ENCODE assay signal across 23 mouse cellular contexts in the genomic region with DNA sequence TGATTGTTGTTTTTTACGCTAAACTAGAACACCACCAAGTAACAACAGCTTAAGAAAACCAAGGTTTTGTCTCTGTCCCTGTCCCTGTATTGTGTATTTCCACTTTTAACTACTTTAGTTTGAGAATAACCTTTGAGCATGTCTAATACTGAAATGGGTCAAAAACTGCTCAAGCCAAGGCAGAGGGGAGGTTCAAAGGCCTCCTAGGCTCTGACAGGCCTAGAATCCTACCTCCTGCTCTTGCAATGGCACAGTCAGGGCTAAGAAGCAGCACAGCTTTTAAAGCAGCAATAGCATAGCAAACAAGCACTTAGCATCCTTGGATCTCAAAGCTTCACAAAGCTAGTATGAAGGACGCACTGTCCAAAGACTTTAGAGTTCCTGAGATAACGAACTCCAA. TPM values are rescaled to one million over a fixed set of nuclear protein-coding genes. Genes with fewer than 3 reads are reported as not detected.
DNase-seq lines count a peak whose midpoint lies in the region; ATAC-seq and TF ChIP-seq lines count a peak whose summit lies in the region.
"Had no signal": no experiment of that assay in that cellular context is flagged by ENCODE, and none has a peak within 500 bp of the region (broad histone marks: within the 10 kb centered on the region; RNA-seq: fewer than 3 reads in every experiment).

No protein-coding gene starts in this region.

- no peak for TF ChIP-seq EP300 in liver, embryonic 14.5 days (IDR thresholded peaks at IDR 0.05; ENCODE audit: low read depth)

- H3K27ac ChIP-seq in kidney, adult 2 months (ENCODE audit: insufficient read depth, low read depth, low read length) = no peak overlapping the region
- no peak overlapping the region for H3K27ac ChIP-seq in kidney, embryonic 16.5 days (ENCODE audit: low read length)
- H3K27ac ChIP-seq in midbrain, embryonic 11.5 days (ENCODE audit: low read depth, low read length) = no peak overlapping the region
- H3K27ac ChIP-seq in midbrain, postnatal 0 days (ENCODE audit: low read depth, low read length) = no peak overlapping the region
- no peak overlapping the region for H3K27ac ChIP-seq in liver, embryonic 14.5 days
- H3K27ac ChIP-seq: forebrain, embryonic 12.5 days; heart, embryonic 13.5 days; hindbrain, embryonic 15.5 days; kidney, postnatal 0 days; liver, embryonic 15.5 days; neural tube, embryonic 13.5 days had no signal

- no peaks in the 10 kb centered on the region for H3K9me3 ChIP-seq in kidney, embryonic 16.5 days (ENCODE audit: low read length)
- no peaks in the 10 kb centered on the region for H3K9me3 ChIP-seq in midbrain, embryonic 11.5 days (ENCODE audit: control insufficient read depth, low read length)
- no peaks in the 10 kb centered on the region for H3K9me3 ChIP-seq in midbrain, postnatal 0 days (ENCODE audit: low read length)
- H3K9me3 ChIP-seq in liver, embryonic 14.5 days (ENCODE audit: control insufficient read depth, low read length) = no peaks in the 10 kb centered on the region
- H3K9me3 ChIP-seq: forebrain, embryonic 12.5 days; heart, embryonic 13.5 days; hindbrain, embryonic 15.5 days; liver, embryonic 15.5 days; neural tube, embryonic 13.5 days had no signal

- peaks cover 21% of the 10 kb centered on the region for H3K36me3 ChIP-seq in kidney, adult 2 months (ENCODE audit: control insufficient read depth, insufficient read depth, low read length)
- peaks cover 43% of the 10 kb centered on the region for H3K36me3 ChIP-seq in kidney, embryonic 16.5 days (ENCODE audit: insufficient read depth, low read length)
- H3K36me3 ChIP-seq in midbrain, embryonic 11.5 days (ENCODE audit: control insufficient read depth, insufficient read depth, low read length) = peaks cover 11% of the 10 kb centered on the region
- peaks cover 13% of the 10 kb centered on the region; the same call in 1 of the 2 replicates for H3K36me3 ChIP-seq in midbrain, postnatal 0 days (ENCODE audit: insufficient read depth, low read length)
- peaks cover 53% of the 10 kb centered on the region for H3K36me3 ChIP-seq in liver, embryonic 14.5 days (replicated peaks; ENCODE audit: control insufficient read depth, insufficient read depth, low read depth)

- H3K9ac ChIP-seq in kidney, embryonic 16.5 days (replicated peaks; ENCODE audit: low read length) = no peak overlapping the region
- no peak overlapping the region for H3K9ac ChIP-seq in midbrain, embryonic 11.5 days (ENCODE audit: low read length)
- H3K9ac ChIP-seq in midbrain, postnatal 0 days (replicated peaks; ENCODE audit: low read length, poor library complexity, severe bottlenecking) = no peak overlapping the region
- 0 out of 2 replicates have a peak overlapping the region, but pooled peaks have one; percentile 13 for H3K9ac ChIP-seq in liver, embryonic 14.5 days (replicated peaks)
- H3K9ac ChIP-seq: forebrain, embryonic 12.5 days; heart, embryonic 13.5 days; hindbrain, embryonic 15.5 days; neural tube, embryonic 13.5 days had no signal

- no peak for ATAC-seq in kidney, embryonic 16.5 days (ENCODE audit: low FRiP score, low TSS enrichment)
- no peak for ATAC-seq in midbrain, embryonic 11.5 days (ENCODE audit: low FRiP score)
- no peak for ATAC-seq in midbrain, postnatal 0 days (ENCODE audit: low FRiP score)
- no peak for ATAC-seq in liver, embryonic 14.5 days (ENCODE audit: insufficient read depth)

- TF ChIP-seq CTCF in kidney, adult 2 months (conservative IDR thresholded peaks at IDR 0.05; ENCODE audit: insufficient read depth, insufficient read length, low read depth, low read length) = no peak
- no peak for TF ChIP-seq CTCF in midbrain, postnatal 0 days (IDR thresholded peaks at IDR 0.05)
- no peak for TF ChIP-seq CTCF in liver, embryonic 14.5 days (IDR thresholded peaks at IDR 0.05; ENCODE audit: low read depth)

- whole genome bisulfite sequencing in kidney, adult 2 months = 80% methylated on average over 3 of the region's 3 CpGs
- WGBS in kidney, embryonic 16.5 days = 93% methylated on average over 3 of the region's 3 CpGs
- 91% methylated on average over 3 of the region's 3 CpGs for WGBS in midbrain, embryonic 11.5 days
- WGBS in midbrain, postnatal 0 days = 97% methylated on average over 3 of the region's 3 CpGs
- 88% methylated on average over 3 of the region's 3 CpGs for WGBS in liver, embryonic 14.5 days (ENCODE audit: insufficient replicate concordance)

- no peak for TF ChIP-seq POLR2A in kidney, adult 2 months (IDR thresholded peaks at IDR 0.05; ENCODE audit: low read depth, low read length)

- peaks cover 6% of the 10 kb centered on the region; the same call in 1 of the 2 replicates for H3K4me1 ChIP-seq in kidney, adult 2 months (ENCODE audit: control insufficient read depth, insufficient read depth, low read length)
- peaks cover 18% of the 10 kb centered on the region for H3K4me1 ChIP-seq in kidney, embryonic 16.5 days (ENCODE audit: insufficient read depth, low read length)
- peaks cover 11% of the 10 kb centered on the region for H3K4me1 ChIP-seq in midbrain, embryonic 11.5 days (ENCODE audit: control insufficient read depth, insufficient read depth, low read length)
- no peaks in the 10 kb centered on the region for H3K4me1 ChIP-seq in midbrain, postnatal 0 days (ENCODE audit: insufficient read depth, low read length)
- peaks cover 6 to 14% of the 10 kb centered on the region in 2 experiments for H3K4me1 ChIP-seq in liver, embryonic 14.5 days (replicated peaks; ENCODE audit: control insufficient read depth in 2 of 2, insufficient read depth in 2 of 2, low read length in 1 of 2)

- H3K27me3 ChIP-seq in kidney, adult 2 months (replicated peaks; ENCODE audit: control insufficient read depth, insufficient read depth, low read length) = no peaks in the 10 kb centered on the region
- no peaks in the 10 kb centered on the region for H3K27me3 ChIP-seq in kidney, embryonic 16.5 days (ENCODE audit: insufficient read depth, low read length)
- H3K27me3 ChIP-seq in midbrain, embryonic 11.5 days (ENCODE audit: control insufficient read depth, insufficient read depth, low read length) = no peaks in the 10 kb centered on the region
- no peaks in the 10 kb centered on the region for H3K27me3 ChIP-seq in midbrain, postnatal 0 days (ENCODE audit: insufficient read depth, low read length)
- no peaks in the 10 kb centered on the region for H3K27me3 ChIP-seq in liver, embryonic 14.5 days (ENCODE audit: control insufficient read depth, insufficient read depth, low read length)
- H3K27me3 ChIP-seq: forebrain, embryonic 12.5 days; heart, embryonic 13.5 days; liver, embryonic 15.5 days; neural tube, embryonic 13.5 days had no signal

- no peak overlapping the region for H3K4me3 ChIP-seq in kidney, adult 2 months (ENCODE audit: insufficient read depth, low read depth, low read length)
- no peak overlapping the region for H3K4me3 ChIP-seq in kidney, embryonic 16.5 days (ENCODE audit: low read length)
- H3K4me3 ChIP-seq in midbrain, embryonic 11.5 days (ENCODE audit: low read depth, low read length) = no peak overlapping the region
- no peak overlapping the region for H3K4me3 ChIP-seq in midbrain, postnatal 0 days (ENCODE audit: low read depth, low read length)
- no peak overlapping the region for H3K4me3 ChIP-seq in liver, embryonic 14.5 days (ENCODE audit: insufficient read depth in 1 of 2, low read depth in 2 of 2, low read length in 2 of 2)
- H3K4me3 ChIP-seq: forebrain, embryonic 12.5 days; heart, embryonic 13.5 days; hindbrain, embryonic 15.5 days; neural tube, embryonic 13.5 days had no signal

- H3K4me2 ChIP-seq in kidney, embryonic 16.5 days (replicated peaks; ENCODE audit: low read depth, low read length) = no peak overlapping the region
- H3K4me2 ChIP-seq in midbrain, embryonic 11.5 days = no peak overlapping the region
- no peak overlapping the region for H3K4me2 ChIP-seq in midbrain, postnatal 0 days (ENCODE audit: low read depth, low read length, poor library complexity, severe bottlenecking)
- 0 out of 2 replicates have a peak overlapping the region, but pooled peaks have one; percentile 20 for H3K4me2 ChIP-seq in liver, embryonic 14.5 days (ENCODE audit: low read depth)
- H3K4me2 ChIP-seq: forebrain, embryonic 12.5 days; hindbrain, embryonic 15.5 days; neural tube, embryonic 13.5 days had no signal

- peak; percentile 70 for DNase-seq in kidney, adult 2 months
- DNase-seq in midbrain, embryonic 11.5 days (ENCODE audit: low spot score, missing footprints) = peak; percentile 33
- no peak for DNase-seq in midbrain, postnatal 0 days (ENCODE audit: low spot score)
- no peak for DNase-seq in liver, embryonic 14.5 days (ENCODE audit: low read depth in 3 of 3, low spot score in 3 of 3)
- DNase-seq in retina, postnatal 1 day = no peak
- no peak for DNase-seq in spleen, postnatal 4 days (ENCODE audit: low spot score in 2 of 2)
- DNase-seq: adrenal gland, adult 8-10 months; B cell, adult 2 months; cerebellum, adult 11-12 months; heart, postnatal 36 days; layer of hippocampus, adult 9-11 months; lung, postnatal 36 days; thymus, adult 18-20 months had no signal

RNA-seq across cellular contexts. Expression of a gene that starts 28.9 kb away (rescaled TPM):
- polyA plus RNA-seq in kidney, adult 2 months (2012; rRNA removed) = 32.7 and 39.9 TPM in 2 replicates
- 56.8 and 60.9 TPM in 2 replicates for polyA plus RNA-seq in kidney, embryonic 16.5 days (2015; fragmentation: Nextera tagmentation; extraction: Ambion mirVana)
- 31.0 TPM in 2 replicates for polyA plus RNA-seq in midbrain, embryonic 11.5 days (2014; fragmentation: Nextera tagmentation; extraction: Ambion mirVana)
- total RNA-seq in midbrain, postnatal 0 days (2014; rRNA removed) = 16.7 and 17.7 TPM in 2 replicates
- polyA plus RNA-seq in midbrain, postnatal 0 days (2015; fragmentation: Nextera tagmentation; extraction: Ambion mirVana) = 12.3 and 14.3 TPM in 2 replicates
- polyA plus RNA-seq in liver, embryonic 14.5 days (2012; rRNA removed) = 19.1 and 23.5 TPM in 2 replicates
- polyA plus RNA-seq in liver, embryonic 14.5 days (2014; fragmentation: Nextera tagmentation; extraction: Ambion mirVana) = 39.4 and 42.9 TPM in 2 replicates

RNA-seq across cellular contexts. Expression of a gene that starts 29.0 kb away (rescaled TPM):
- polyA plus RNA-seq in kidney, adult 2 months (2012; rRNA removed) = not detected in 2 replicates
- polyA plus RNA-seq in kidney, embryonic 16.5 days (2015; fragmentation: Nextera tagmentation; extraction: Ambion mirVana) = not detected in 2 replicates
- polyA plus RNA-seq in midbrain, embryonic 11.5 days (2014; fragmentation: Nextera tagmentation; extraction: Ambion mirVana) = 0.07 TPM in 1 of 2 replicates, not detected in the other
- total RNA-seq in midbrain, postnatal 0 days (2014; rRNA removed) = not detected in 2 replicates
- not detected in 2 replicates for polyA plus RNA-seq in midbrain, postnatal 0 days (2015; fragmentation: Nextera tagmentation; extraction: Ambion mirVana)
- polyA plus RNA-seq in liver, embryonic 14.5 days (2012; rRNA removed) = not detected in 2 replicates
- polyA plus RNA-seq in liver, embryonic 14.5 days (2014; fragmentation: Nextera tagmentation; extraction: Ambion mirVana) = not detected in 2 replicates
- total RNA-seq: adrenal gland, adult 8-10 months; common myeloid progenitor, adult 5-6 weeks; gastrocnemius, postnatal 4 days; heart, postnatal 36 days; monocyte, adult 5-6 weeks had no signal
- polyA plus RNA-seq: forebrain, embryonic 12.5 days; heart, embryonic 13.5 days; kidney, postnatal 0 days; liver, embryonic 15.5 days; neural tube, embryonic 13.5 days had no signal

RNA-seq across cellular contexts. Expression of a gene that starts 35.1 kb away (rescaled TPM):
- polyA plus RNA-seq in kidney, adult 2 months (2012; rRNA removed) = not detected in 2 replicates
- not detected in 2 replicates for polyA plus RNA-seq in kidney, embryonic 16.5 days (2015; fragmentation: Nextera tagmentation; extraction: Ambion mirVana)
- polyA plus RNA-seq in midbrain, embryonic 11.5 days (2014; fragmentation: Nextera tagmentation; extraction: Ambion mirVana) = not detected in 2 replicates
- not detected in 2 replicates for total RNA-seq in midbrain, postnatal 0 days (2014; rRNA removed)
- not detected in 2 replicates for polyA plus RNA-seq in midbrain, postnatal 0 days (2015; fragmentation: Nextera tagmentation; extraction: Ambion mirVana)
- polyA plus RNA-seq in liver, embryonic 14.5 days (2012; rRNA removed) = not detected in 2 replicates
- polyA plus RNA-seq in liver, embryonic 14.5 days (2014; fragmentation: Nextera tagmentation; extraction: Ambion mirVana) = not detected in 2 replicates
- total RNA-seq: adrenal gland, adult 8-10 months; common myeloid progenitor, adult 5-6 weeks; gastrocnemius, postnatal 4 days; heart, postnatal 36 days; monocyte, adult 5-6 weeks had no signal
- polyA plus RNA-seq: forebrain, embryonic 12.5 days; heart, embryonic 13.5 days; hindbrain, embryonic 15.5 days; kidney, postnatal 0 days; liver, embryonic 15.5 days; neural tube, embryonic 13.5 days had no signal

RNA-seq across cellular contexts. Expression of a gene that starts 51.6 kb away (rescaled TPM):
- not detected in 2 replicates for polyA plus RNA-seq in kidney, adult 2 months (2012; rRNA removed)
- not detected in 2 replicates for polyA plus RNA-seq in kidney, embryonic 16.5 days (2015; fragmentation: Nextera tagmentation; extraction: Ambion mirVana)
- polyA plus RNA-seq in midbrain, embryonic 11.5 days (2014; fragmentation: Nextera tagmentation; extraction: Ambion mirVana) = not detected in 2 replicates
- total RNA-seq in midbrain, postnatal 0 days (2014; rRNA removed) = 3.7 TPM in 1 of 2 replicates, not detected in the other
- not detected in 2 replicates for polyA plus RNA-seq in midbrain, postnatal 0 days (2015; fragmentation: Nextera tagmentation; extraction: Ambion mirVana)
- not detected in 2 replicates for polyA plus RNA-seq in liver, embryonic 14.5 days (2012; rRNA removed)
- not detected in 2 replicates for polyA plus RNA-seq in liver, embryonic 14.5 days (2014; fragmentation: Nextera tagmentation; extraction: Ambion mirVana)
- total RNA-seq: adrenal gland, adult 8-10 months; heart, postnatal 36 days; monocyte, adult 5-6 weeks had no signal
- polyA plus RNA-seq: forebrain, embryonic 12.5 days; heart, embryonic 13.5 days; kidney, postnatal 0 days; liver, embryonic 15.5 days; neural tube, embryonic 13.5 days had no signal

RNA-seq across cellular contexts. Expression of a gene that starts 56.0 kb away (rescaled TPM):
- not detected in 2 replicates for polyA plus RNA-seq in kidney, adult 2 months (2012; rRNA removed)
- polyA plus RNA-seq in kidney, embryonic 16.5 days (2015; fragmentation: Nextera tagmentation; extraction: Ambion mirVana) = not detected in 2 replicates
- not detected in 2 replicates for polyA plus RNA-seq in midbrain, embryonic 11.5 days (2014; fragmentation: Nextera tagmentation; extraction: Ambion mirVana)
- total RNA-seq in midbrain, postnatal 0 days (2014; rRNA removed) = 0.14 and 0.71 TPM in 2 replicates
- polyA plus RNA-seq in midbrain, postnatal 0 days (2015; fragmentation: Nextera tagmentation; extraction: Ambion mirVana) = 0.27 and 0.29 TPM in 2 replicates
- polyA plus RNA-seq in liver, embryonic 14.5 days (2012; rRNA removed) = 0.03 TPM in 1 of 2 replicates, not detected in the other
- not detected in 2 replicates for polyA plus RNA-seq in liver, embryonic 14.5 days (2014; fragmentation: Nextera tagmentation; extraction: Ambion mirVana)
- total RNA-seq: adrenal gland, adult 8-10 months; common myeloid progenitor, adult 5-6 weeks; gastrocnemius, postnatal 4 days; heart, postnatal 36 days; monocyte, adult 5-6 weeks had no signal
- polyA plus RNA-seq: forebrain, embryonic 12.5 days; heart, embryonic 13.5 days; hindbrain, embryonic 15.5 days; kidney, postnatal 0 days; liver, embryonic 15.5 days; neural tube, embryonic 13.5 days had no signal

Comparison
In these comparisons a context has a peak if more than half of its experiments do, and no peak if none do; other contexts are left out.
1. DNase-seq: peak in kidney, adult 2 months (single experiment) and midbrain, embryonic 11.5 days (single experiment); none in midbrain, postnatal 0 days (single experiment), liver, embryonic 14.5 days (0 of 3), retina, postnatal 1 day (single experiment) and spleen, postnatal 4 days (0 of 2).